Comparison of ENCODE assay signal across 12 mouse cellular contexts in genomic region chr6:85141013-85141412, GRCm38 (mm10). TPM values are rescaled to one million over a fixed set of nuclear protein-coding genes. Genes with fewer than 3 reads are reported as not detected.
DNase-seq lines count a peak whose midpoint lies in the region; ATAC-seq and TF ChIP-seq lines count a peak whose summit lies in the region.
"Not testable (repeated sequence)": the region's sequence is repeated elsewhere in the genome, so short reads cannot be mapped to it uniquely, and the experiment has no call there.
"Had no signal": no experiment of that assay in that cellular context is flagged by ENCODE, and none has a peak within 500 bp of the region (broad histone marks: within the 10 kb centered on the region; RNA-seq: fewer than 3 reads in every experiment).

No protein-coding gene starts in this region.

- not testable (repeated sequence) for H3K9ac ChIP-seq in limb, embryonic 14.5 days (ENCODE audit: low read depth, low read length, severe bottlenecking); midbrain, postnatal 0 days (replicated peaks; ENCODE audit: low read length, poor library complexity, severe bottlenecking)

- H3K27ac ChIP-seq in bone marrow, adult 2 months (ENCODE audit: control insufficient read depth, insufficient read depth, low read depth, low read length, poor library complexity); kidney, adult 2 months (ENCODE audit: insufficient read depth, low read depth, low read length); limb, embryonic 14.5 days (replicated peaks; ENCODE audit: low read depth, low read length); midbrain, postnatal 0 days (ENCODE audit: low read depth, low read length): not testable (repeated sequence)

- TF ChIP-seq CTCF in E14TG2a.4 (conservative IDR thresholded peaks at IDR 0.05; ENCODE audit: low read length): peak; percentile 51
- TF ChIP-seq CTCF in bone marrow, adult 2 months (IDR thresholded peaks at IDR 0.05; ENCODE audit: control insufficient read depth, insufficient read depth, low read length): peak; percentile 45
- TF ChIP-seq CTCF in kidney, adult 2 months (conservative IDR thresholded peaks at IDR 0.05; ENCODE audit: insufficient read depth, insufficient read length, low read depth, low read length): peak; percentile 68
- TF ChIP-seq CTCF in midbrain, postnatal 0 days (IDR thresholded peaks at IDR 0.05): peak; percentile 60

- DNase-seq in embryo, embryonic 10.5 days (ENCODE audit: low spot score): peak; percentile 73
- peak; percentile 63 for DNase-seq in heart, adult 8-10 months (ENCODE audit: low spot score)
- DNase-seq in kidney, adult 2 months: peak; percentile 71
- peak; percentile 73 for DNase-seq in limb, embryonic 14.5 days (ENCODE audit: low spot score)
- peak; percentile 43 for DNase-seq in midbrain, postnatal 0 days (ENCODE audit: low spot score)
- peak; percentile 81 for DNase-seq in thymus, postnatal 0 days (ENCODE audit: low spot score)

- peaks cover 21% of the 10 kb centered on the region for H3K4me1 ChIP-seq in E14TG2a.4 (replicated peaks; ENCODE audit: low read depth, low read length)
- not testable (repeated sequence) for H3K4me1 ChIP-seq in bone marrow, adult 2 months (ENCODE audit: control insufficient read depth, insufficient read depth, low read length); kidney, adult 2 months (ENCODE audit: control insufficient read depth, insufficient read depth, low read length); limb, embryonic 14.5 days (ENCODE audit: control insufficient read depth, insufficient read depth, low read length); midbrain, postnatal 0 days (ENCODE audit: insufficient read depth, low read length)

- not testable (repeated sequence) for H3K4me2 ChIP-seq in limb, embryonic 14.5 days (replicated peaks; ENCODE audit: low read depth, low read length, severe bottlenecking); midbrain, postnatal 0 days (ENCODE audit: low read depth, low read length, poor library complexity, severe bottlenecking)

- 8% methylated on average over 7 of the region's 7 CpGs for WGBS in bone marrow, adult 2 months
- WGBS in kidney, adult 2 months: 10% methylated on average over 7 of the region's 7 CpGs
- WGBS in limb, embryonic 14.5 days: 2% methylated on average over 6 of the region's 7 CpGs
- WGBS in midbrain, postnatal 0 days: 3% methylated on average over 6 of the region's 7 CpGs

- H3K27me3 ChIP-seq in E14TG2a.4 (ENCODE audit: insufficient read depth, low read length): peaks cover 19% of the 10 kb centered on the region
- H3K27me3 ChIP-seq in kidney, adult 2 months (replicated peaks; ENCODE audit: control insufficient read depth, insufficient read depth, low read length); limb, embryonic 14.5 days (ENCODE audit: control insufficient read depth, insufficient read depth, low read length); midbrain, postnatal 0 days (ENCODE audit: insufficient read depth, low read length): not testable (repeated sequence)

- TF ChIP-seq POLR2A in bone marrow, adult 2 months (IDR thresholded peaks at IDR 0.05; ENCODE audit: borderline replicate concordance, control insufficient read depth, low read depth, low read length); kidney, adult 2 months (IDR thresholded peaks at IDR 0.05; ENCODE audit: low read depth, low read length); limb, embryonic 14.5 days (IDR thresholded peaks at IDR 0.05; ENCODE audit: borderline replicate concordance, extremely low read depth, insufficient read depth, insufficient read length): not testable (repeated sequence)

- not testable (repeated sequence) for H3K36me3 ChIP-seq in E14TG2a.4 (ENCODE audit: insufficient read depth, low read length); kidney, adult 2 months (ENCODE audit: control insufficient read depth, insufficient read depth, low read length); limb, embryonic 14.5 days (ENCODE audit: control insufficient read depth, insufficient read depth, low read length); midbrain, postnatal 0 days (ENCODE audit: insufficient read depth, low read length)

- not testable (repeated sequence) for ATAC-seq in limb, embryonic 14.5 days (ENCODE audit: low FRiP score, low read depth); midbrain, postnatal 0 days (ENCODE audit: low FRiP score)

- H3K9me3 ChIP-seq in E14TG2a.4 (ENCODE audit: low read length); limb, embryonic 14.5 days (ENCODE audit: control insufficient read depth, low read length); midbrain, postnatal 0 days (ENCODE audit: low read length): not testable (repeated sequence)

- not testable (repeated sequence) for H3K4me3 ChIP-seq in E14TG2a.4 (replicated peaks; ENCODE audit: low read length); bone marrow, adult 2 months (replicated peaks; ENCODE audit: control insufficient read depth, low read depth, low read length); kidney, adult 2 months (ENCODE audit: insufficient read depth, low read depth, low read length); limb, embryonic 14.5 days (replicated peaks; ENCODE audit: low read length); midbrain, postnatal 0 days (ENCODE audit: low read depth, low read length)

RNA-seq across cellular contexts. Expression of gene Spr, which starts 3.4 kb away (rescaled TPM):
- polyA plus RNA-seq in bone marrow, adult 2 months (2011; ENCODE audit: insufficient read depth, insufficient read length, low replicate concordance, missing spikeins): 13.5 and 18.0 TPM in 2 replicates
- 100 to 1,000 TPM in 1 of 4 experiments, 10 to 100 TPM in 3; 85.7 to 109 (median 94.2) TPM for total RNA-seq in heart, adult 8-10 months (2022)
- 65.7 and 79.7 TPM in 2 replicates for polyA plus RNA-seq in kidney, adult 2 months (2012; rRNA removed)
- polyA plus RNA-seq in limb, embryonic 14.5 days (2012; rRNA removed): 16.8 and 18.4 TPM in 2 replicates
- 58.2 and 59.9 TPM in 2 replicates for polyA plus RNA-seq in limb, embryonic 14.5 days (2014; fragmentation: Nextera tagmentation; extraction: Ambion mirVana)
- 29.0 and 32.5 TPM in 2 replicates for total RNA-seq in midbrain, postnatal 0 days (2014; rRNA removed)
- 28.4 and 32.9 TPM in 2 replicates for polyA plus RNA-seq in midbrain, postnatal 0 days (2015; fragmentation: Nextera tagmentation; extraction: Ambion mirVana)
- 39.0 and 42.0 TPM in 2 replicates for polyA plus RNA-seq in thymus, postnatal 0 days (2015; fragmentation: Nextera tagmentation; extraction: Ambion mirVana)

RNA-seq across cellular contexts. Expression of gene Emx1, which starts 46.2 kb away (rescaled TPM):
- polyA plus RNA-seq in bone marrow, adult 2 months (2011; ENCODE audit: insufficient read depth, insufficient read length, low replicate concordance, missing spikeins): not detected in 2 replicates
- total RNA-seq in heart, adult 8-10 months (2022): not detected
- 62.8 and 79.7 TPM in 2 replicates for polyA plus RNA-seq in kidney, adult 2 months (2012; rRNA removed)
- 0.15 and 0.63 TPM in 2 replicates for polyA plus RNA-seq in limb, embryonic 14.5 days (2012; rRNA removed)
- polyA plus RNA-seq in limb, embryonic 14.5 days (2014; fragmentation: Nextera tagmentation; extraction: Ambion mirVana): 0.17 TPM in 1 of 2 replicates, not detected in the other
- total RNA-seq in midbrain, postnatal 0 days (2014; rRNA removed): 0.88 and 2.6 TPM in 2 replicates
- polyA plus RNA-seq in midbrain, postnatal 0 days (2015; fragmentation: Nextera tagmentation; extraction: Ambion mirVana): 0.58 and 0.64 TPM in 2 replicates
- 0.10 TPM in 1 of 2 replicates, not detected in the other for polyA plus RNA-seq in thymus, postnatal 0 days (2015; fragmentation: Nextera tagmentation; extraction: Ambion mirVana)
- polyA plus RNA-seq: activated CD4-positive, CD25-positive, alpha-beta regulatory T cell, adult 4 months; heart, embryonic 11.5 days; lung, embryonic 15.5 days; neural tube, embryonic 15.5 days had no signal

Comparison
In these comparisons a context has a peak if more than half of its experiments do, and no peak if none do; other contexts are left out.
1. RNA of gene Emx1, which starts 46.2 kb away (polyA plus RNA-seq): 62.8 to 79.7 TPM in kidney, adult 2 months; 0.58 to 0.64 TPM in midbrain, postnatal 0 days, 0.15 to 0.63 TPM in limb, embryonic 14.5 days, 0.10 TPM in thymus, postnatal 0 days and not detected in bone marrow, adult 2 months; every median in the first group is over 10 times any median in the second.
2. Peak in every context shown above with its lines, with median percentiles within 50 percentile points of each other: CTCF ChIP-seq and DNase-seq.